Mouse (Mus musculus) spleen, postnatal 14 days (tissue): Measurements from ENCODE around the gene Cgnl1.
"Not testable (repeated sequence)": the region's sequence is repeated elsewhere in the genome, so short reads cannot be mapped to it uniquely, and the experiment has no call there.

ENCODE experiments used
- DNase-seq, 2 experiments: peaks; one replicate each; pipeline ENCODE4 v3.0.0; 2021 to 2022; ENCODE audit warnings: low spot score in 2 of 2

Cgnl1 gene

GRCm38 (mm10) chr9:71623871-71624569 lies 147.4 kb downstream of the Cgnl1 start:
- DNase-seq: no peak

- DNase-seq: no peak
These were observed 148.8 kb downstream of the Cgnl1 start for GRCm38 (mm10) chr9:71622593-71622992.

DNA sequence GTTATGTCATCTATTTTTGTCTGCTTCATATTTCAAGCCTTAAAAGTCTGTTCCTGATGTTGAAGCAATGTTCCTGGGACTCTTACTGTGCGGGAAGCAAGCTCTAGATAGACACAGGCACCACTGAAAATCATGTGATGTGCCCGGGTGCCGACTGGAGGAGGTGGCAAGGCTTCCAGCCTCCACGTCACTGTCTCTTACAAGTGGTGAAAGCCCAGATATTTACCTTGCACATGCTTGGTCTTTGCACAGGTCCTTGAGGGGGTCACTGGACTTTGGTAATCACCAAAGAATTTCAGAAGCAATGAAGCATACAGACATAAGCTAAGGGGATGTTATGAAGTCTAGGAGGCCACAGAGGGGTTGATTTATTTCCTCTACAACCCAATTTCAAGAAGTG lies 149.4 kb downstream of the Cgnl1 start:
- DNase-seq: no peak

GRCm38 (mm10) chr9:71620116-71620515 lies 151.3 kb downstream of the Cgnl1 start:
- not testable (repeated sequence) for DNase-seq

DNA sequence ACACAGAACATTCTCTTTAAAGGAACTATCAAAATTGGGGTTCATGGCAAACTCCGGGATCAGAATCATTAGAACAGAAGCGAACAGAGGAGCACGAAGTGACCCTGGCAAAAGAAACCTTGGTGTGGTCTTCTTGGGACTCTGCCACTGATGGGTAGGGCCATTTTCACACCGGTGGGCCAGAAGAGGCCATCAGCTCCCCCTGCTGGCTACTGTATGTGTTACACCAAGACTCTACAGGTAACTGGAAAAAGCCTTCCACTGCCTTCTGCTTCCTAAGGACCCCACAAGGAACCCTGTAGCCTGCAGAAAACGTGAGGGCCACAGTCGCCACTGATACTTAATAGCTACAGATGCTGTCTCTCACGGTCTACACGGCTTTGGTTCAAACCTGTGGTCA lies 154.0 kb downstream of the Cgnl1 start:
- peak in 1 of 2 experiments; percentile 29 for DNase-seq

GRCm38 (mm10) chr9:71616185-71616584 lies 155.2 kb downstream of the Cgnl1 start:
- peak; percentile 35 to 68 for DNase-seq

- DNase-seq: peak in 1 of 2 experiments; percentile 54
These were observed 156.8 kb downstream of the Cgnl1 start for GRCm38 (mm10) chr9:71614643-71615042.

GRCm38 (mm10) chr9:71612981-71613380 lies 158.4 kb downstream of the Cgnl1 start:
- DNase-seq: no peak

DNA sequence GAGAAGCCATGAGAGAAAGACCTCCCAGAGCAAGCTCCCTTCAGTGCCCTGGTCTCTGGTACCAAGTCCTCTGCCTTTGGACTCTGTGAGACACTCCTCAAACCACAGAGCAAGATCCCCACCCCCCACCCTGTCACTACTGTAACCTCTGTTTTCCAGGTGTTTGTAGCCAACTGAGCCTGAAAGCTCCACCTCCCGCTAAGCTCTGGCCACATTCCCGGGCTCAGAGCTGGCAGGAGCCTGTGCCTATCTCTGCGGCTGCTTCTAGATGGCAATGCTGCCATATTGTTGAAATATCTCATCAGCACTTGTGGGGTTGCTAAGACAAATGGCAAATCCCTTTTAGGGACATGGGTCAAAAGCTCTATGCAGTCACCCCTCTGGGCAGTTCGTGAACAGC lies 159.5 kb downstream of the Cgnl1 start:
- no peak for DNase-seq

- no peak for DNase-seq
These were observed 162.4 kb downstream of the Cgnl1 start for GRCm38 (mm10) chr9:71609010-71609409.

- DNase-seq: no peak
These were observed 164.9 kb downstream of the Cgnl1 start for GRCm38 (mm10) chr9:71606296-71607057.

GRCm38 (mm10) chr9:71604914-71605635 lies 166.3 kb downstream of the Cgnl1 start:
- DNase-seq: no peak

DNA sequence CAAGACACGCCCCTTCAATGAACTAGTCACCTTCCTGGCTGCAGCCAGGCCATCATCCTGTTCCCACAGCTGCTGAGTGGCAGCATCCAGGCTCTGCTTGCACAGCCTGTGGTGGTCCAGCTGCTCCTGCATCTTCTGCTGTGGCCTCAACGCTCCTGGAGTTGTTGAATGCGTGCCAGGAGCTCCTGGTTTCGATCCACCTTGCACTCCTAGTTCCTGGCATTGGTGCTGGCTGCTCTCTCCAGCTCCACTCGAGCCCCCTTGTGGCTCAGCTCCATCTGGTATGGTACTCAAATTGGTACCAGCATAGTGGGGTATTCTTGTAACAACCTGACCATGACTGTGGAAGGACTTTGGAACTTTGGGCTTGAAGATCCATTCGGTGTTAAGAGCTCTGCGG lies 171.5 kb downstream of the Cgnl1 start:
- DNase-seq: no peak

- DNase-seq: no peak
These were observed 174.5 kb downstream of the Cgnl1 start for GRCm38 (mm10) chr9:71596888-71597287.

DNA sequence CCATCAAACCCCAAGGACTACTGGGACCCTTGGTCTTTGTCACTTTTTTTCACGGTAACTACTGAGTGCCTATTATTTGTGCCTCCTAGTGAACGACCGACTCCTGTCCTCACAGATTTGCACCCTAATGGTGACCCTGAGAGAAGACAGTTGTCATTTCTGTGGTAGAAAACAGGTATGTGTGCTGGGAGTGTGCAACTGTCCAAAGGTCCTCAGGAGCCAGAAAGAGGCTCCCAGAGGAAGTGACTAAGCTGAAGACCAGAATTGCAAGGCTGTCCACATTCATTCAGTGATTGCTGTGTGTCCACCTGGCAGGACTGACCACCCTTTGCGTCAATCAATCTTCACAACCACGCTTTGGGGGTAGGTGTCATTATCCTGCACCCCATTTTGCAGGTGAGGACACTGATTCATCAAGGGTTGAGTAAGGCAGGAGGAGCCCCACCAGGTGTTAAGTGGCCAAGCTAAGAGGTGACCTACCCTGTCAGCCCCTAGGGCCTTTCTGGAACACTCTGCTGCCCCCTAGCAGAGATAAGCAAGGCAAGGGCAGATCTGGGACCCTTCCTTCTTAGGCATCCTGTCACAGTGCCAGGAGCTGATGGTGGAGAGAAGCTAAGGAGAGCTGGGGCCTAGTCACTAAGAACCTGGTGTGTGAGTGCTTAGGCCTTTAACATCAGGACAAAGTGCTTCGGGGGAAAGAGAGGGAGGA lies 178.7 kb downstream of the Cgnl1 start:
- DNase-seq: no peak

DNA sequence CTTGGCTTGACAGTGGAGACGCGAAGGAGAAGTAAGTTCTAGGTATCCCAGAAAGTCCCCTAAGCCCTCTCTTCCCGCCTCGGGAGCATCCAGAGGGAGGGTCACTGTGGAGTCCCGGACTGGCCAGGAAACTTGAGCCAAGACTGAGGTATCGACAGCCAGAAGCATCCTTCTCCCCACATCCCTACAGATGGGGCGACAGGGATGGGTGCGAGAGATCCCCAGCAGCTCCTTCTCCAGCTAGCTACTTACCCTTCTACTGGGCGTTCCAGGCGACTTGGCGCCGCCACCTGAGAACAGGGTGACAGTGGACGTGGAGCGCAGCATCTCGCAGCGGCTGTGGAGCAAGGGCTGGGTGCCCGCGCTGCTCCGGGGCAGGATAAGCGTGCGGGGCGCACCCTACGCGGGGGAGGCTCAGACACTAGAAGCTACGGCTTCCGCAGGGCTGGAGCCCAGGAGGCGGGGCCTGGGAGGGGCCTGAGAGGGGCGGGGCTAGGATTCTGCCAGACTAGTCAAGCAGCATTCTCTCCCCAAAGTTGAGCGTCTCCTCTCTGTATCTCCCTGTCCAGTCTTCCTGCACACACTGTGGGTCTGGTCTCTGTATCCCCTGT lies 179.4 kb downstream of the Cgnl1 start, which contains the start of gene Myzap:
Gene Myzap (minus strand): TSS at position 423 of the 611 bp plus-strand sequence.
- DNase-seq: peak; percentile 78 to 84

DNA sequence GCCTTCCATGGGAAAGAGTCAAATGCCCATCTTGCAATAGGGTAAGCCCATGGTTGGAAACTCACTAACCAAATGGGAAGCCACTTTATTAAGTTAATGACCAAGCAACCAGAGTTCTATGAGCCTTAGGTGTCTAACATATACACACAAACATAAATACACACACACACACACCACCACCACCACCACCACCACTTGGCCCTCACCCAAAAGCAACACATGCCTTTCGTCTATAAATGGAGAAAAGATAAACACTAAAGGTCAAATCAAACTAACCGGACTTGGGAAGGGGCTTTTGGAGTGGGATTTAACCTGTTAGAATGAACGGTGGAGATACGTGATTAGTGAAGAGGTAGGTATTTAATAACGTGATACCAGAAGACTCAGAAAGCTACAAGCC lies 180.3 kb downstream of the Cgnl1 start:
- DNase-seq: no peak

GRCm38 (mm10) chr9:71589771-71590170 lies 181.6 kb downstream of the Cgnl1 start:
- no peak for DNase-seq

- DNase-seq: no peak
These were observed 182.3 kb downstream of the Cgnl1 start for GRCm38 (mm10) chr9:71588930-71589592.

DNA sequence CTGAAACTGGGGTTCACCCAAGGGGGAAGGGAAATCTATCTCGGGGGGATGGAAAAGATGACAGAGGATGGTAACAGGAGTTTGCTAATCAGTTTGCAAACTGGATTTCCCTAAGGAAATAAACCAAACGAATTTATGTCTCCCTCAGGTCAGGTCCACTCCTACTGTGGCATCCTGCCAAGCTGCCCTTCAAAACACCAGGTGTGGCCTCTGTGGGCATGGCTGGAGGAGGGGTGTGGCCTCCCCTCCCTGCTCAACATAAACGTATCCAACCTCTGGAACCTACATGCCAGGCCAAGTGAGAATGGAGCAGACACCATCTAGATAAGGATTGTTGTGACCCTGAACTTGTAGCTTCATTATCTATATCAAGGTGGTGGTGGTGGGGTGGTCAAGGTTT lies 185.0 kb downstream of the Cgnl1 start:
- no peak for DNase-seq

- no peak for DNase-seq
These were observed 188.6 kb downstream of the Cgnl1 start for GRCm38 (mm10) chr9:71582771-71583170.
